Mouse (Mus musculus): ENCODE measurements at regions not wholly inside any gene's neighbourhood (a gene's known extent, or its start where the extent isn't known, plus 50 kb on each side); places are given as distances from the start of the nearest gene placed in this dataset.

DNA sequence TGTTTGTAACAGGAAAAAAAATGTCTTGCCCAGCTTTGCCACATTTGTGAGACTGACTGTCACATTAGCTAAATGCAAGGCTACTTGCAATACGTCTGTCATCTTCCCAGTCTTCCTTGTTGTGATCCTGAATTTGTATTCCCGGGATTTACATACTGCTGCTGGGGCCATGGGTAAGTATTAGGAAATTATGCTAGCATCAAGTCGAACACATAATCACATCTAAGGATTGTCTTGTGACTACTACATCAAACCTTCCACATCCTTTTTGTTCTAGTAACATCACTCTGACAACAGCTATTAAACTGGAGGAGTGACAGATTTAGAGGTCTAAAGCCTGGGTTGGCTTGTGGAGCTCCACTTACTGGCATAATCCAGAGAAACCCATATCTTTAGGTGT, 164.2 kb upstream of the Cwc22 start:
- Histone ChIP-seq H3K4me3 (ENCODE audit: low read depth, low read length) (no peak overlapping the region), H3K27ac (ENCODE audit: low read depth, low read length) (no peak overlapping the region)

DNA sequence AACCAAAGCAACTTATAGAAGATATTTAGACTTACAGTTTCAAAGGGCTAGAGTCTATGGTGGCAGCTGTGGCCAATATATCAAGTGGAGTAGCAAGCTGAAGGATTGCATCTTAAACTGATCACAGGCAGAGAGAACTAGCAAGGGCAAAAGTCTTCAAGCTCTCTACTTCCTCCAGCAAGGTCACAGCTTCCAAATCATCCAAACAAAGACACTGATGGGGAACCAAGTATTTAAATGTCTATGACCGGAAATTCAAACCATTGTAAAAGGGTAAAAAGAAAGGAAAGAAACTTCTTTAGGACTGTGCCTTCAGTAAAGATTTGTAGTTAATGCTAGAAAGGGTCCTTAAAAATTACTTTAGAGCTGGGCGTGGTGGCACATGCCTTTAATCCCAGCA, 149.4 kb upstream of the Cwc22 start:
- Histone ChIP-seq H3K4me1 (ENCODE audit: control insufficient read depth, insufficient read depth, low read length) (no peaks in the 10 kb centered on the region), H3K27me3 (ENCODE audit: control insufficient read depth, insufficient read depth, low read length) (no peaks in the 10 kb centered on the region), H3K9ac (ENCODE audit: low read depth, low read length) (no peak overlapping the region), H3K36me3 (ENCODE audit: control insufficient read depth, insufficient read depth, low read length) (no peaks in the 10 kb centered on the region), H3K9me3 (replicated peaks; ENCODE audit: control insufficient read depth, low read length) (no peaks in the 10 kb centered on the region), H3K4me3 (ENCODE audit: low read depth, low read length) (no peak overlapping the region), H3K4me2 (no peak overlapping the region), H3K27ac (ENCODE audit: low read depth, low read length) (no peak overlapping the region)
- WGBS (ENCODE audit: insufficient replicate concordance): 82% methylated on average over 2 of the region's 2 CpGs
- no peak for ATAC-seq (replicated peaks; ENCODE audit: insufficient number of reproducible peaks, low FRiP score, low TSS enrichment)

More for the DNA sequence above, 164.2 kb upstream of the Cwc22 start:
- Histone ChIP-seq H3K4me2 (no peak overlapping the region), H3K27me3 (ENCODE audit: control insufficient read depth, insufficient read depth, low read length) (no peaks in the 10 kb centered on the region), H3K9me3 (replicated peaks; ENCODE audit: control insufficient read depth, low read length) (no peaks in the 10 kb centered on the region), H3K4me1 (ENCODE audit: control insufficient read depth, insufficient read depth, low read length) (no peaks in the 10 kb centered on the region), H3K36me3 (ENCODE audit: control insufficient read depth, insufficient read depth, low read length) (no peaks in the 10 kb centered on the region), H3K9ac (ENCODE audit: low read depth, low read length) (no peak overlapping the region)
- WGBS (ENCODE audit: insufficient replicate concordance): 70% methylated on average over 3 of the region's 3 CpGs
- no peak for ATAC-seq (replicated peaks; ENCODE audit: insufficient number of reproducible peaks, low FRiP score, low TSS enrichment)

DNA sequence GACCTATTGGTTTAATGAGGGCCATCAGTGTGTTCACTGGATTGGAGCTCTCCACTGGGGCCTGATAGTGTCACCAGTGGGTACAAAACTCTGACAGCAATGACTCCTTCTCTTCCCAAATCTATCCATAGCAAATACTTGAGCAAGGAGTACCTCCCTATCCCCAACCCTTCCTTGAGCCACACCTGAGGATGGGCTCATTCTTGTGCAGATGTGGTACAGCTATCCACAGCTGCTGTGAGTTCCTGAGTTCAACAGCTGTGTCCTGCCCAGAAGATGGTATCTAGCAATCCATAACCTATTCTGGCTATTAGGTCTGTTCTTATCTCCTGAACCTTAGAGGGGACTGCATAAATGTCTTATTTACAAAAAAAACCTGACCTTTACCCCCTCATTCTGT, 148.7 kb upstream of the Cwc22 start:
- ATAC-seq (replicated peaks; ENCODE audit: insufficient number of reproducible peaks, low FRiP score, low TSS enrichment): no peak
- Histone ChIP-seq H3K9me3 (replicated peaks; ENCODE audit: control insufficient read depth, low read length) (no peaks in the 10 kb centered on the region), H3K27me3 (ENCODE audit: control insufficient read depth, insufficient read depth, low read length) (no peaks in the 10 kb centered on the region), H3K4me2 (no peak overlapping the region), H3K9ac (ENCODE audit: low read depth, low read length) (no peak overlapping the region), H3K36me3 (ENCODE audit: control insufficient read depth, insufficient read depth, low read length) (no peaks in the 10 kb centered on the region), H3K27ac (ENCODE audit: low read depth, low read length) (no peak overlapping the region), H3K4me3 (ENCODE audit: low read depth, low read length) (no peak overlapping the region), H3K4me1 (ENCODE audit: control insufficient read depth, insufficient read depth, low read length) (no peaks in the 10 kb centered on the region)

DNA sequence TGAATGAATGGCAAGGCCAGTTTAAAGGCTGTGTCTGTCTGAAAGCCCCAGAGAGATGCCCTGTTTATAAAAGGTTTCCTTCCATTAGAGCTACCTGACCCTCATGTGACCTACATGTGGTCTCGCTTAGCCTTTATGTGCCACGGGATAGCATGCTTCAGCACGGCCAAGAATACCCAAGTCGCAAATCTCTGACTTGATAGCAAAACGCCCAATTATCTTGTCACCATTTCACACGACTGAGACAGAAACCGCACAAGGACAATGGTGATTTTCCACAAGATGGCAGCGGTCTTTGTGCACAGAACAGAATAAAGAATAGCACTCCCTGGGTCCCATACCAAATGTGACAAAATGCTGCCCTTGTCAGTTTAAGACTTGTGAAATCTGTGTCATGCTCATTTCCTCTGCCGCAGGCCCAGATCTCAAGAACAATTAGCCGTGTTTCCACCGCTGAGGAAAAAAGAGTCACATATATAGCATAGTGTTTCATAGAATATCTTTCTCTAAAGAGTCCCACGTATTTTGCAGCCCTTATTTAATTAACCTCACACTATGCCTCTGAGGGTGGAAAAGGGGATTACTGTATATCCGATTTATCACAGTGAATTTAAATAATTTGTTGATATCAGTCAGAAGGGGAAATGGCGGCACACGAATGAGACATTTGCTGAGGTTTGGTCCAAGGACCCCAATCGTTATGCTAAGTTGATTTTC, 118.3 kb upstream of the Cwc22 start:
- WGBS (ENCODE audit: insufficient replicate concordance): 63% methylated on average over 16 of the region's 16 CpGs
- no peaks in the 10 kb centered on the region for H3K9me3 ChIP-seq (replicated peaks; ENCODE audit: control insufficient read depth, low read length)
- H3K27me3 ChIP-seq (ENCODE audit: control insufficient read depth, insufficient read depth, low read length): no peaks in the 10 kb centered on the region
- no peak overlapping the region for H3K4me3 ChIP-seq (ENCODE audit: low read depth, low read length)
- H3K9ac ChIP-seq (ENCODE audit: low read depth, low read length): no peak overlapping the region
- H3K4me1 ChIP-seq (ENCODE audit: control insufficient read depth, insufficient read depth, low read length): no peaks in the 10 kb centered on the region
- no peaks in the 10 kb centered on the region for H3K36me3 ChIP-seq (ENCODE audit: control insufficient read depth, insufficient read depth, low read length)
- H3K27ac ChIP-seq (ENCODE audit: low read depth, low read length): no peak overlapping the region
- no peak for ATAC-seq (replicated peaks; ENCODE audit: insufficient number of reproducible peaks, low FRiP score, low TSS enrichment)
- H3K4me2 ChIP-seq: no peak overlapping the region

DNA sequence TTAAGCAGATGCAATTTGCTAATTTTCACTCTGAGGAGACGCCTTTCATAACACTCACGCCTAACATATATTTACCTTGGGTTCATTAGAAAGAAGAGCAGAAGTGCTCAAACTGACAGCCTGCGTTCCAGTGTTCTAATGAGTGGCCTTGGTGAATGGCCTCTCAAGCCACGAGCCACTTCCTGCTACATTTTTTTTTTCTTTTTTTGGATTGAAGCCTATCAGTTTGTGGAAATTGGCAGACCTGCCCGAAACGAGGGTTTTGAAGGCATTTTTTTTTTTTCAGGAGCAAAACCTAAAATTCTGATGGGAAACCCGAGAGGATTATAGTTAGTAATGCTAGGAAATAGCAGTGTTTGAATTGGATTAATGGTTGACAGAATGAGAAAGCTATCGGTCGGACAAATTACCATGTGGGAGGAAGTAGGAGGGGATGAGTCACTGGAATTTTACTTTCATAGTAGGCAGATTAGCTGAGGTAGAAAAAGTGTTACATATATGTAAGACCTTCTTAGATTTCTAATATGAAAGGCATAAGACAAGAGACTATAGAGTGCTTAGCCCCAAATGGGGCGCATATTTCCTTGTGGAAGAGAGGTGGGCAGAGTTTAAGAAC, 113.7 kb upstream of the Cwc22 start:
- no peak for ATAC-seq (replicated peaks; ENCODE audit: insufficient number of reproducible peaks, low FRiP score, low TSS enrichment)
- H3K4me1 ChIP-seq (ENCODE audit: control insufficient read depth, insufficient read depth, low read length): no peaks in the 10 kb centered on the region
- no peaks in the 10 kb centered on the region for H3K9me3 ChIP-seq (replicated peaks; ENCODE audit: control insufficient read depth, low read length)
- no peak overlapping the region for H3K4me3 ChIP-seq (ENCODE audit: low read depth, low read length)
- no peak overlapping the region for H3K27ac ChIP-seq (ENCODE audit: low read depth, low read length)
- no peak overlapping the region for H3K9ac ChIP-seq (ENCODE audit: low read depth, low read length)
- 59% methylated on average over 10 of the region's 10 CpGs for WGBS (ENCODE audit: insufficient replicate concordance)
- no peaks in the 10 kb centered on the region for H3K36me3 ChIP-seq (ENCODE audit: control insufficient read depth, insufficient read depth, low read length)
- no peaks in the 10 kb centered on the region for H3K27me3 ChIP-seq (ENCODE audit: control insufficient read depth, insufficient read depth, low read length)
- no peak overlapping the region for H3K4me2 ChIP-seq

DNA sequence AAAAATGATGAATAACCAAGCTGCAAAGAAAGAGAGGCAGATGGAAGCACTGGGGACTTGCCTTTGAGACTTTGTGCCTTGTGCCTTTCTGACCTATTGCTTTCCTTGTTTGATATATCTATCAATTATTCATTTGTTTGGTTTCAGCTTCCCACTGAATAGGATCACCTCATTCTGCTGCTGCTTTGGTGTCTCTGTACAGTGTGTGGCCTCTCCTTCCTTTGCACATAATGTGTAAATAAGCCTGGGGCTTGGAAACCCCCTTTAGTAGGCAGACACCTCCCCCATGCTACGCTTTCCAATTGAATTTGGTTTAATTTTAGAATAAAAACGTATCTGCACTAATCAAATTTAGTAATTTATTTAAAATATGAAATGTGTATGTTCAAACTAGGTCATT, 112.8 kb upstream of the Cwc22 start:
- Histone ChIP-seq H3K4me3 (ENCODE audit: low read depth, low read length) (no peak overlapping the region), H3K9me3 (replicated peaks; ENCODE audit: control insufficient read depth, low read length) (no peaks in the 10 kb centered on the region), H3K9ac (ENCODE audit: low read depth, low read length) (no peak overlapping the region), H3K36me3 (ENCODE audit: control insufficient read depth, insufficient read depth, low read length) (no peaks in the 10 kb centered on the region), H3K4me2 (no peak overlapping the region), H3K27me3 (ENCODE audit: control insufficient read depth, insufficient read depth, low read length) (no peaks in the 10 kb centered on the region), H3K4me1 (ENCODE audit: control insufficient read depth, insufficient read depth, low read length) (no peaks in the 10 kb centered on the region), H3K27ac (ENCODE audit: low read depth, low read length) (no peak overlapping the region)
- WGBS (ENCODE audit: insufficient replicate concordance): 59% methylated on average over 2 of the region's 2 CpGs
- ATAC-seq (replicated peaks; ENCODE audit: insufficient number of reproducible peaks, low FRiP score, low TSS enrichment): no peak

DNA sequence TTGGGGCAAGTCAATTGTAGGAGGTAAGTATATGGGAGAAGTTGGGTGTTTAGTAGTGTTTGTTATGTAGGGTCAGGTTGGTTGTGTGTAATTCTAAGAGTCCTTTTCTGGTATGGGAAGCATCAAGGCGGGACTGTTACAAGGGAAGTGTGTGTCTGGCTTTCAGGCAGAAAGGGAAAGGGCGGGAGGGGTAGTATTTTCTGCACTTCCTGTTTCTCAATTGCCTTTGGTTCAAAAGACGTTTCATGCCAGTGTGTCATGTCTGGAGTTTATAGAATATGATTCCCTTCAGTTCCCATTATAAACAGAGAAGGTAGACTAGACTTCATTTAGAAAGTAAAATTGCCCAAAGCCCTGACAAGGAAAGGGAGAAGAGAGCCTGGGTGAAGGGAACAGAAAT, 107.7 kb upstream of the Cwc22 start:
- no peaks in the 10 kb centered on the region for H3K4me1 ChIP-seq (ENCODE audit: control insufficient read depth, insufficient read depth, low read length)
- ATAC-seq (replicated peaks; ENCODE audit: insufficient number of reproducible peaks, low FRiP score, low TSS enrichment): no peak

DNA sequence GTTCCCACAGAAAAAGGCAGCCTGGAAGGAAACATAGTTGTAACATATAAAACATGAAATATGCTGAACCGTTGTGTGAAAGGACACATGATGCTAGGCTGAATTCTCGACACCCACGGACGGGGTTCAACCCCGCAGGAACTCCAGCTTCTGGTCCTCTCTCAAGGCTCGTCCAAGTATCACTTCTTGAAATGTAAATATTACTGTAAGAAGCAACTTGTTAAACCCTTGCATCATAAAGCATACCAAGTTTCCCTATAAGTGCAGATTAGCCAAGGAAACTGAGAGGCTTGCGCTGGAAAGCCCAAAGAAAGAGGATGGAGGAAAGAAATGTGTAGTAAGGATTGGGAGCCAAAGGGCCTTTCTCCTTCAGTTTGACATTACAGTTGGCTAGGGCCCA, 104.4 kb upstream of the Cwc22 start:
- no peak for ATAC-seq (replicated peaks; ENCODE audit: insufficient number of reproducible peaks, low FRiP score, low TSS enrichment)
- no peak overlapping the region for H3K4me2 ChIP-seq

More for the DNA sequence above, 107.7 kb upstream of the Cwc22 start:
- Histone ChIP-seq H3K27me3 (ENCODE audit: control insufficient read depth, insufficient read depth, low read length) (no peaks in the 10 kb centered on the region), H3K9ac (ENCODE audit: low read depth, low read length) (no peak overlapping the region), H3K4me2 (no peak overlapping the region), H3K36me3 (ENCODE audit: control insufficient read depth, insufficient read depth, low read length) (no peaks in the 10 kb centered on the region), H3K4me3 (ENCODE audit: low read depth, low read length) (no peak overlapping the region), H3K27ac (ENCODE audit: low read depth, low read length) (no peak overlapping the region), H3K9me3 (replicated peaks; ENCODE audit: control insufficient read depth, low read length) (no peaks in the 10 kb centered on the region)
- 59% methylated on average over 3 of the region's 3 CpGs for WGBS (ENCODE audit: insufficient replicate concordance)

More for the DNA sequence above, 104.4 kb upstream of the Cwc22 start:
- Histone ChIP-seq H3K4me3 (ENCODE audit: low read depth, low read length) (no peak overlapping the region), H3K4me1 (ENCODE audit: control insufficient read depth, insufficient read depth, low read length) (no peaks in the 10 kb centered on the region), H3K9me3 (replicated peaks; ENCODE audit: control insufficient read depth, low read length) (no peaks in the 10 kb centered on the region), H3K9ac (ENCODE audit: low read depth, low read length) (no peak overlapping the region), H3K27me3 (ENCODE audit: control insufficient read depth, insufficient read depth, low read length) (no peaks in the 10 kb centered on the region), H3K27ac (ENCODE audit: low read depth, low read length) (no peak overlapping the region), H3K36me3 (ENCODE audit: control insufficient read depth, insufficient read depth, low read length) (no peaks in the 10 kb centered on the region)
- 86% methylated on average over 7 of the region's 7 CpGs for WGBS (ENCODE audit: insufficient replicate concordance)

All from heart, embryonic 11.5 days (tissue).